Mouse (Mus musculus) lung, adult 2 months (tissue): ENCODE data around the gene Bdkrb2. TPM values are rescaled to one million over a fixed set of nuclear protein-coding genes. Genes with fewer than 3 reads are reported as not detected.

Experiments used
- DNase-seq: peaks from one replicate; pipeline ENCODE4 v3.0.0; 2022
- H3K4me1 ChIP-seq: fragments of 200-500 bp; 2 replicates; pipeline ENCODE4 v1.6.1; 2011; ENCODE audit warnings: low read length; ENCODE audit not compliant: control insufficient read depth, insufficient read depth
- H3K4me3 ChIP-seq: fragments of 200-500 bp; replicated peaks from 2 replicates; pipeline ENCODE3; 2011; ENCODE audit warnings: low read depth, mild to moderate bottlenecking, control low read depth, low read length; ENCODE audit errors: extremely low read depth
- CTCF ChIP-seq: fragments of 200-500 bp; IDR thresholded peaks from 2 replicates; pipeline ENCODE4 v1.5.1; 2011; ENCODE audit warnings: mild to moderate bottlenecking, low read length, control low read depth; ENCODE audit not compliant: insufficient read depth
- POLR2A ChIP-seq: fragments of 200-500 bp; IDR thresholded peaks from 2 replicates; pipeline ENCODE4 v1.6.1; 2011; ENCODE audit warnings: low read depth, mild to moderate bottlenecking, control low read depth, low read length, borderline replicate concordance; ENCODE audit errors: extremely low read depth
- WGBS: fragments of 180-500 bp; shearing (Covaris S2); methylation state at CpG from one replicate; pipeline ENCODE4 v1.1.7; 2018; 5-methylcytosine and 5-hydroxymethylcytosine counted together
- polyA plus RNA-seq: library from polyadenylated mRNA; depleted of rRNA; stranded (reverse); fragments of >200 nt; gene quantifications from 2 replicates; pipeline ENCODE4 v1.2.3, GENCODE M21; 2012

The Bdkrb2 gene
- polyA plus RNA-seq, 1 experiment = 4.8 TPM

DNA sequence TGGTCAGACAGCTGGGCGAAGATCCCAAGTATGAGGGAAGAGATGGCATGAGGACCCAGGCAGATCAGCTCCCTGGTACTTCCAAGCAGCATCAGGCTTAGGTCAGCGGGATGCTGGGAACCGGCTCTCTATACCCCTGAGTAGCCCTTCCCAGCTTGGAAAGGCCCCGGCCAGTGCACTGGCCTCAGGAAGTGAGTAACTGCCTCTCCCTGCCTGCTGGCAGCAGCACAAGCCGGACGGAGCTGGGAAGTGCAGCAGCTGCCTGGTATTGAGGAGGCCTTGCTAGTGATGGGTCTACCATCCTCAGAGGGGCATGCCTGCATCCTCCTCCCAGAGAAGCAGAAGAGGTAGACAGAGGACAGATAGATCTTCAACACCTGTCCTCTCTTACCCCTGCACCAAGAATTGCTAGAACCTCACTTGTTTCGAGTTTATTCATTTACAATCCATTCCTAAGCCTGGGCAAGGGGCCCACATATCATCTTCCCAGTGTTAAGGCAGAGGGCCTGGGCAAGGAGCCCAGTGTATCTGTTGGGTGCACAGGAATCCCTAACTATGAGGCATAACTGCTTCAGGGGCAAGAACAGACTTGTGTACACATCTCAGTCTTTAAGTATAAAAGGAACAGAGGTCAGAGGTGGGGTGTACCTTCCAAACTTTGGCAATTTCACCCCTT lies 5.6 kb upstream of the Bdkrb2 start:
- Histone ChIP-seq H3K4me3 (no peak overlapping the region), H3K4me1 (peaks cover 9% of the 10 kb centered on the region)
- TF ChIP-seq CTCF = no peak
- TF ChIP-seq POLR2A = no peak
- WGBS = 39% methylated on average over 7 of the region's 7 CpGs
- DNase-seq = no peak

DNA sequence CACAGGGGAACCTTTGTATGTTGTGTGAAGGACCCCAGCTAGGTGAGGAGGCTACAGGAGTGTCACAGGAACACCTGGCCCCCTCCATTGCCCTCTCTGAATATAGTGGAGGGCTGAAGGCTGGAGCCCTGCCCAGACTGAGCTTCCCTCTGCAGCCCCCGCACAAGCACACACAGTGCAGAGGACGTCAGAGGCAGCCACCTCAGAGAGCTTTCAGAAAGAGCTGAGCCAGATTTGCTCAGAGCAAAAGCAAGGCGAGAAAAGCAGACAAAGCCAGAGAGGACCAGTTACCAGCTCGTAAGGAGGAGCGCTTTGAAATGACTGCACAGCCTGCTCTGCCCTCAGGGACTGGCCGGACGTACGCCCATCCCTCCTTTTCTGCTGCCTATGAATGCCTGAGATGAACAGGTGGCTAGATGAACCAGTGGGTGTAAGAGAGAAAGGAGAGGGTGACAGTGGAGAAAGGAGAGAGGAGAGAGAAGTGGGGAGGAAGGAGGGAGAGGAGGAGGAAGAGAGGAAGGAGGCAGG lies 2.0 kb upstream of the Bdkrb2 start:
- no peak for DNase-seq

DNA sequence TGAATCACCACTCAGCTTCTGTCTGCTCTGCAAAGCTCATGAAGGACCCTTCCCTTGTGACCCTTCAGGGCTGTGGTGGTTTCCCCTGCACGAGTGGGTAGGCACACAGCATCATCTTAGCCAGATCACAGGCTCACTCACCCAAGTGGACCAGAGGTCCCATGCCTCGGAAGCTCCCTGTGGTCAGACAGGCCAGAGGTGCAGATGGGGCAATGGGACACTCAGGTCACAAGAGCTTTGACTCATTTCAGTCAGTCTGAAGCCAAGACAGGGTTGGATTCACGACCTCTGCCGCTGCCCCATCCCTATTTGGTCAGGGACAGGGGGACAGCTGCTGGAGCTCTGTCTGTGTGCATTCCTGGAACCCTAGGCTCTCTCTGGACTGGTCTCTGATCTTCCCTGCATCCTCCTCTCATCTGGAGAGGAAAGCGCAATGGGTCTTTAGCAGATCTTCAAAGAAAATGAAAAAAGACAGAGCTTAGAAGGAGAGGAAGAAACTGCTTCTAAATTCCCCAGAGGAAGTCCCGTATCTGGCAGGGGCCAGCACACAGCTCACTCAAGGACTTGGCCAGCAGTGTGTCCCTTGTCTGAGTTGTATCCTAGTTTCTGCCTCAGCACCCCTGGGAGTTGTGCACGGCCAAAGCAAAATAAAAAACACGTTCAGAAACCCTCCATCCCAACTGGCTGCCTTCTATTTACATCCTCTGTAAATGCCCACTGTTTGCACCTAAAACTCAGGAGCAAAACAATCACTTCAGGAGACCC lies 788 bp upstream of the Bdkrb2 start:
- no peak for DNase-seq
- 43% methylated on average over 8 of the region's 8 CpGs for WGBS
- Histone ChIP-seq H3K4me3 (no peak overlapping the region), H3K4me1 (no peaks in the 10 kb centered on the region)
- no peak for TF ChIP-seq CTCF
- no peak for TF ChIP-seq POLR2A

More for the DNA sequence above, 2.0 kb upstream of the Bdkrb2 start:
- H3K4me3 ChIP-seq = no peak overlapping the region
- WGBS = 69% methylated on average over 8 of the region's 8 CpGs
- TF ChIP-seq CTCF (no peak), POLR2A (no peak)
- H3K4me1 ChIP-seq = 0 out of 2 replicates have a peak, but pooled peaks cover 2% of the 10 kb centered on the region

DNA sequence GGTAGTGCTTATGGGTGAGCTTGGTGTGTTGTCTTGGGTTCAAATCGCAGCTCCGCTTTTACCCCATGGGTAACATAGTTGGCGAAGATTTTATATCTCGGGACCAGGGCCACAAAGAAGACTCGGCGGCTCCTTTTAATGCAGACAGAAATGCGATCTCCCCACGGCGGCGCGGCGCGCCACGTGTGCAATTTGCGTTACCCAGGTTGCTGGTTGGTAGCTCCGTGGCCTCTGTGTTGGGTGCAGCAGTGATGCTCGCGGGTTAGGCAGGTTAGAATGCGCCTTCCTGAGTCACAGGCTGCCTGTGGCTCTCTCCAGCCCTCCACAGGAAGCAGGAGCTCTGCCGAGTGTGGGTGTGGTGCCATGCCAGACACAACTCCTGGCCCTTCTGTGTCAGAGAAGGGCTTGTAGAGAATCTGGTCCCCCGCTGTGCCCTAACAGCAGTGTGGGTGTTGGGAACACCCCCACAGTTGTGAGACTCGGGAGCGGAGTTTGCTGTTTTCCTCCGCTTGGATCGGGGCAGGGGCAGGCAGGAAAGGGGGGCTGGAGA lies 775 bp downstream of the Bdkrb2 start:
- 15% methylated on average over 25 of the region's 25 CpGs for WGBS
- Histone ChIP-seq H3K4me1 (no peaks in the 10 kb centered on the region), H3K4me3 (peak overlapping the region; percentile 34)
- TF ChIP-seq CTCF (no peak), POLR2A (no peak)
- no peak for DNase-seq

- DNase-seq = no peak
- no peaks in the 10 kb centered on the region for H3K4me1 ChIP-seq
- TF ChIP-seq CTCF (no peak), POLR2A (no peak)
- 69% methylated on average over 5 of the region's 5 CpGs for WGBS
- H3K4me3 ChIP-seq = no peak overlapping the region
Observed at GRCm38 (mm10) chr12:105565221-105565620, 2.2 kb downstream of the Bdkrb2 start.

GRCm38 (mm10) chr12:105571867-105572266 lies 8.8 kb downstream of the Bdkrb2 start:
- DNase-seq = no peak
- 85% methylated on average over 3 of the region's 3 CpGs for WGBS
- H3K4me3 ChIP-seq = no peak overlapping the region
- H3K4me1 ChIP-seq = no peaks in the 10 kb centered on the region
- TF ChIP-seq CTCF (no peak), POLR2A (no peak)

DNA sequence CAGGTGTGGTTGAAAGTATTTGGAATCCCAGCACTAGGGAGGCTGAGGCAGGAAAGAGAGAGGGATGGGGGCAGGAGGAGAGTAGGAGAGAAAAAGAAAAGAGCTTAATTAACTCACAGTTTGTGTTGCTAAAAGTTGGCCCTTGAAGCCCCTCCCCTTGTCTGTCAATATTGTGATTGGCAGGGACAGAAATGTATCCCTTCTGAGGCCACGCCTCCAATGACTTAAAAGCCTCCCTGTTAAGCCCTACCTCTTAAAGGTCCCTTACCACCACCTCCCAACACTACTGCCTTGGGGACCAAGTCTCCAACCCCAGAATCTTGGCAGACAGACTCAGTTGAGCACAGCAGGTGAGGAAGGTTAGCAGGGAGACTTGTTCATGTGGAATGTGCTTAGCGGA lies 9.6 kb downstream of the Bdkrb2 start:
- Histone ChIP-seq H3K4me3 (no peak overlapping the region), H3K4me1 (no peaks in the 10 kb centered on the region)
- DNase-seq = no peak
- WGBS = 86% methylated on average over 2 of the region's 2 CpGs
- no peak for TF ChIP-seq POLR2A
- no peak for TF ChIP-seq CTCF

DNA sequence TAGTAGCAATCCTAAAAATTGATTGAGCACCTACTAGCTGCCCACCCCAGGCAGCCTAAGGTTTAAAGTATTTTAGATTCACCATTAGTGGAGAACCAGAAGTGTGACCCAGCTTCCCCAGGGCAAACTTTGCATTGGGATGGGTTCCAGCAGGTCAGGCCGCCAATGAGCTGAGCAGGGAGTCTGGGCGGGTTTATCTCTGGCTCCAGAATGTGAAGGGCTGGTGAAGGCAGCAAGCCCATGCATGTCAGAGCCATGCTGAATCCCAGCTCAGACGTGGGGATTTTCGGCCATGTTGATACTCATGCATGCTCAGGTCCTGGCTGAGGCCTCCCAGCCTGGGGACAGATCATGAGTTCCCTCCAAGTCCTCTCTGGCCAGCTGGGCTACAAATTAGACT lies 11.3 kb downstream of the Bdkrb2 start:
- H3K4me3 ChIP-seq = no peak overlapping the region
- DNase-seq = no peak
- no peak for TF ChIP-seq CTCF
- no peak for TF ChIP-seq POLR2A
- 85% methylated on average over 4 of the region's 4 CpGs for whole genome bisulfite sequencing
- no peaks in the 10 kb centered on the region for H3K4me1 ChIP-seq

- 58% methylated on average over 17 of the region's 17 CpGs for WGBS
- no peak for DNase-seq
- no peak for TF ChIP-seq POLR2A
- TF ChIP-seq CTCF = no peak
- Histone ChIP-seq H3K4me3 (no peak overlapping the region), H3K4me1 (no peaks in the 10 kb centered on the region)
Observed at GRCm38 (mm10) chr12:105580490-105580889, 17.5 kb downstream of the Bdkrb2 start.
